Mouse (Mus musculus) kidney, adult 18-20 months (tissue): ENCODE data around the gene Adk.
A peak's percentile ranks its signal among the peaks of the same experiment; 100 is the strongest.

ENCODE experiments used
- DNase-seq: peaks from one replicate; pipeline ENCODE4 v3.0.0; 2021

Gene Adk

GRCm38 (mm10) chr14:21102666-21103203 lies 50.4 kb downstream of the Adk start:
- DNase-seq = no peak

GRCm38 (mm10) chr14:21105049-21105448 lies 52.7 kb downstream of the Adk start:
- no peak for DNase-seq

- DNase-seq = peak; percentile 59
Observed at GRCm38 (mm10) chr14:21106582-21106981, 54.2 kb downstream of the Adk start.

DNA sequence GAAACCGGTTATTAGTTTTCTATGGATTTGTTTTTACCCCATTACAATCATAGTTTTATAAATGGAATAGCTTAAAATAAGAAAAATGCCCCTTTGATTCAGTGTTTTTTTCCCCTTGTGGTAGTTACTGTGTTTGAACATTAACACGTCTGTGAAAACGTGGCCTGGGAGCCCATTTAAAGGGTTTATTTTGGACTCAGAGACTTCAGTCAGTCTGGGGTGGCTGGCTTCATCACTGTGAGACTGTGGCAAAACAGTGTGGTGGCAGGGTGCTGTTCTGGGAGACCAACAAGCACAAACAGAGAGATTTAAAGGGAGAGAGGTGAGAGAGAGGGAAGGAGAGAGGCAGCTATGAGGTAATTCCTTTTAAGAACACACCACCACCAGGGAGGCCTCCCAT lies 55.2 kb downstream of the Adk start:
- peak; percentile 46 for DNase-seq

GRCm38 (mm10) chr14:21110492-21110891 lies 58.1 kb downstream of the Adk start:
- no peak for DNase-seq

DNA sequence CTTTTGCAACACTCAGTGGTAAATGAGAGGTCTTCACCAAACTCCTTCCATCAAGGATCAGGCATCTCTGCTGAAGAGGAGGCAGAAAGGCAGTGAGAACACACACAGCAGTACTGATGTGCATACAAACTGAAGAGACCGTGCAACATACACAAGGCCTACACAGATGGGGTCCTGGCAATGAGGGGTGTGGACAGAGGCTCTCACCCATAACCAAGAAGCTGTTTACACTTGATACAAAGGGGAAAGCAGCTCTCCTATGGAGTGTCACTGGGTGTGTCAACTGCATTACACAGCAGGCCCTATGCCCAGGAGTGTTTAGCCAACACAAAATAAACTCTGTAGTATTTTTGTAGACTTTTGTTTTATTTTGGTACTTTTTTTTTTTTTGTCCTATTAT lies 59.1 kb downstream of the Adk start:
- no peak for DNase-seq

DNA sequence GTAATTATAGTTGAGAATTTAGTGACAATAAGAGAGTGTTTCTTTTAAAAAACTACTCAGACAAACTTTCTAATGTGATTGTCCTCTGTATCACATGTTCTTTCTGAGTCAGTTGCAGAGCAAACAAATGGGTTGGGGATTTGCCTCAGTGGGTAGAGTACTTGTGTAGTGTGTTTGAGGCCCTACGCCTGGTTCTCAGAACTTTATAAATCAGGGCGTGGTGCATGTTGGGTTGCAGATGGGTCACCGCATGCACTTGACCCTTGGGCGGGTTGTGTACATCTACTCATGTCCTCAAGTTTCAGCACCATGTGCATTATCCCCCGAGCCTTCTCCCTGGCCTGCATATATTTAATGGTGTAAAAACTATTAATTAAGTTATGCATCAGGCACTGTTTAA lies 59.8 kb downstream of the Adk start:
- no peak for DNase-seq

DNA sequence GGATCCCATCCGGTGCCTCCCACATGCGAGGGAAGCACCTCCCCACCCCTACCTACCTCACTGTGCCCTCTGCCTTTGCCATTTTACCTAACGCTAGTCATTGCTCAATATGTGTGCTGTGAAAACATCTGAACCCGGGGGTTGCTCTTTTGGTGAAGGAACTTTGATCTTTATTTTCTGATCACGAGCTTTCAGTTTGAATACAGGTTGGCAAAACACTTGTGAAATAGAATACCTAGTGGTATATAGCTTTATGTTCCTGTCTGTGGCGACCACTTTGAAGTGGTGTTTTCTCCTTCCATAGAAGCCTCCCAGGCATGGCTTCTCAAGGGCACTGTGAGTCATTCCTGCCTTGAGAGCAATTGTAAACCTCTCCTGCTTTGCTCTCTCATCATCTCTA lies 60.4 kb downstream of the Adk start:
- no peak for DNase-seq

DNA sequence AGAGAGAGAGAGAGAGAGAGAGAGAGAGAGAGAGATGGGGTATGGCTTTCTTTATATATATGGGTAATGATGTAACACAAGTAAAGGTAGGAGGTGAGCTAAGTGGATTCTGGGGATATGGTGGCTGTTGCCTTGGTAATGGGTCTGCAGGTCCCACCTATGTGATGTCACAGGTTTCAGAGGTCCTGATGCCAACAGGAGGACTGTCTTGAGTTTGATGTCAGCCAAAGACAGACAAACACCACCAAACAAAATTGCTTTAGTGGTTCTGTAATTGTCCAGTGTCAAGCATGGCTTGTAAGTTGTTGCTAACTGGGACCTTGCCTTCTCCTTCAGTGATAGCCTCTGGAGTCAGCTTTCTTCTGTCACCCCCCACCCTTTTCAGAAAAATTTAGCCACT lies 62.0 kb downstream of the Adk start:
- no peak for DNase-seq

- no peak for DNase-seq
Observed at GRCm38 (mm10) chr14:21115318-21115717, 62.9 kb downstream of the Adk start.

DNA sequence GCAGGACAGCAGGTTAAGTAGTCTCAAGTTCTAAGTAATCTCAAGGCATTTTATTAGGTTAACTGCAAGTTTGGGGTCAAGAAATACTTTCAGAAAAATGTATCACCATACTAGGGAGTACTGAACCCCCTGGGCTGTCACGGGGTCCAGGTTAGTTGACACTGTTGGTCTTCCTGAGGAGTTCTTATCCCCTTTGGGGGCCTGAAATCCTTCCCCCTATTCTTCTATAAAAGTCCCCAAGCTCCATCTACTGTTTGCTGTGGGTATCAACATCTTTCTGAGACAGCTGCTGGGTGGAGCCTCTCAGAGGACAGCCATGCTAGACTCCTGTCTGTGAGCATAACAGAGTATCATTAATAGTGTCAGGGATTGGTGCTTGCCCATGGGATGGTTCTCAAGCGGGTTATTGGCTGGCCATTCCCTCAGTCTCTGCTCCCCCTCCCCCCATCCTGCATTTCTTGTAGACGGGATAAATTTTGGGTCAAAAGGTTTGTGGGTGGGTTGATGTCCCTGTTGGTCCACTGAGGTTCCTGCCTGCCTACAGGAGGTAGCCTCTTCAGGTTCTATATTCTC lies 63.6 kb downstream of the Adk start:
- peak; percentile 45 for DNase-seq

DNA sequence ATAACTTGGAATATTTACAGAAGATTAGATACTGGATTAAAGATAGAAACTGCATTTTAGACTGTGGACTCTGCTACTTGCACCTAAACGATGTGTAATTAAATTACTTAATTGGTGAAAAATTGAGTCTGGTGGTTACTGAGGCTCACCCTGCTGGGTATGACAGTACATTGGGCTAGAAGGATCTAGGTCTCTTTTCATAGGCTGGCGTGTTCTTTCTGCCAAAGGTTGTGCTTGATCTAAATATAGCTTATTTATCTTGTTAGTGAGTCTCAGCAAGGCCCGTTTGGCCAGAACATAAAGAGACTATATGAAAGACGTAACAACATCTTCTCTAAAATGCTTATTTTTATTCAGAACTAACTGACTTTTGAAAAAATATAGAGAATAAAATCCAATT lies 65.7 kb downstream of the Adk start:
- DNase-seq = no peak

DNA sequence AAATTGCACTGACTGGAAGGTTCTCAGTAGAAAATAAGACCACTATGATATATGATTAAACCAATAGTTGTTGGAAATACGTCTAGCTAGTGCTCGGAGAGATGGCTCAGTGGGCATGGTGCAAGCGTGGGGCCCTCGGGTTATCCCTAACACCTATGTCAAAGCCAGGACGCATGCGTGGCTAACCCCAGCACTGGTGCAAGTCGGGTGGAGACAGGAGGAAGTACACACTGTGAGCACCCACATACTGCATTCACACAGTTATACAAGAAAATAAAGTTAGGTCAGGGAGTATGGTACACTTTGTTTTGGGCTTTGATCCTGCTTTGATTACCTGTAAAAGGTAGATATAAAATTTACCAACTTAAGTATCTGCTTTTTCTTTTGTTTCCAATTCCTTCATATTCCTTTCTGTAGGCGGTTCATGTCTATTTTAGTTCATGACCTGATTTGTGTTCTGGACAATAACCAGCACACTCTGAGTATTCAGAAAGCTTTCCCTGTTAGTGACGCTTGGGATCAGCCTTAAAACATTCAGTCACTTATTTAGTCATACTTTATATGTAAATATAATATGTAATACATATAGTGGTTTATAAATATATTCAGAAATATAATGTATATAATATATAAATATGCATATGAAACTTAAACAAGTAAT lies 67.4 kb downstream of the Adk start:
- DNase-seq = no peak

DNA sequence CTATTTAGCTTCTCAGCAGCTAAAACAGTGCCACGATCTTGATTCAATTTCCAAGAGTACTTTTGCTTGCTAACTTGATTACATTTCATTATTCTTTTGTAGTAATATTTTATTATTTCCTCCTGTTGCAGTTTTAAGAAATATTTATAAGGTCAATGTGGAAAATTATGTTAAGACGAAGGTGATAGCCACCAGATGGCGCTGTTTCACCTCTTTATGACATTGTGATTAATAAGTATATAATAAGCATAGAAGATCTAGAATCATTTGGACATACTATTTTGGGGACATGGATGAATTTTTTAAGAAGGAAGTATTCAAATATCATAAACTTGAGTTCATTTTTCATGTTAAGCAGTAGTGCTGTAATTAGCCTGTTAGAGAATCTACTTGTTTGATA lies 68.1 kb downstream of the Adk start:
- DNase-seq = no peak

DNA sequence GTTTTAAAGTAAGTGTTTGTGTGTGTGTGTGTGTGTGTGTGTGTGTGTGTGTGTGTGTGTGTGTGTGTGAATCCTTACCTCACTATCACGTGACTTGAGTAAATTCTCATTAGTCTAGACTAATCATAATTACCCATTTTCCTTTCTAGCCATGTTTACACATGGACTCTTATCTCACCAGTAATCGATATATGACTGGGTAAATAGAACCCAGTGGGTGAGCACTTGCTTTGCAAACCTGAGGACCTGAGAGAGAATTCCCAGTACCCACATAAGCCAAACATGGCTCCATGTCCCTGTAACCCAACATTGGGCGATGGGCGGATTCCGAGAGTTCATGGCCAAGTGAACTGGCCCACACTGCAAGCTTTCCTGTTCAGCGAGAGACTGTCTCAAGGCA lies 74.8 kb downstream of the Adk start:
- no peak for DNase-seq

DNA sequence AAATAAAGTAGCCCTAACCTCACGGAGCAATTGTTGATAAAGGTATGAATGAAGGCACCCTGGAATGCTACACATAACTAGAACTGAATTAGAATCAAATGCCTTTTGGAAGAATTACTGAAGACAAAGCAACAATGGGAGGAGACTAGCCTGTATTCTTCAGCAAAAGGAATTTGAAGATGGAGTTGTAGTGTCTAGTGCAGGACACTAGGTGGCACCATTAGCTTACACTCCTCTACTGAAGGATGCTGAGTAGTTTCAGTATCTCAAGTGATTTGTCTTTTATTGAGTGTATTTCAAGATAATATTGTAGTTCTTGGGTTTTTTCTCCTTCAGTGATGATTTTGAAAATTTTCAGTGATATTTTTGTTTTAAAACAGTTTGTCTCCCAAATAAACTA lies 84.5 kb downstream of the Adk start:
- peak; percentile 52 for DNase-seq

DNA sequence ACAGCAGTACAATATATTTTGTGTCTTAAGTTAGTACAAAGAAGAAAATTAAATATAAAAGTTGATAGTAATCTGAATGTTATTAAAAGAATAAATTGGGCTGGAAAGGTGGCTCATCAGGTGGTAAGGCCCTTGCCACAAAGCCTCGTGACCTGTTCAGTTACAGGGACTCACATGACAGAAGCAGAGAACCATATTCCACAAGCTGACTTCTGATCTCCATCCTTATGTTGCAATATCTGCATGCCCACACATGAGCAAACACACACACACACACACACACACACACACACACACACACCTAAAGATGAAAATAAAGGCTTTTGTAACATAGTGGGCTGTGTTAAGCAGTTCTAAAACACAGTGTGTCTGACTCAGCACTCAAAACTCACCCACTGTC lies 90.2 kb downstream of the Adk start:
- no peak for DNase-seq

DNA sequence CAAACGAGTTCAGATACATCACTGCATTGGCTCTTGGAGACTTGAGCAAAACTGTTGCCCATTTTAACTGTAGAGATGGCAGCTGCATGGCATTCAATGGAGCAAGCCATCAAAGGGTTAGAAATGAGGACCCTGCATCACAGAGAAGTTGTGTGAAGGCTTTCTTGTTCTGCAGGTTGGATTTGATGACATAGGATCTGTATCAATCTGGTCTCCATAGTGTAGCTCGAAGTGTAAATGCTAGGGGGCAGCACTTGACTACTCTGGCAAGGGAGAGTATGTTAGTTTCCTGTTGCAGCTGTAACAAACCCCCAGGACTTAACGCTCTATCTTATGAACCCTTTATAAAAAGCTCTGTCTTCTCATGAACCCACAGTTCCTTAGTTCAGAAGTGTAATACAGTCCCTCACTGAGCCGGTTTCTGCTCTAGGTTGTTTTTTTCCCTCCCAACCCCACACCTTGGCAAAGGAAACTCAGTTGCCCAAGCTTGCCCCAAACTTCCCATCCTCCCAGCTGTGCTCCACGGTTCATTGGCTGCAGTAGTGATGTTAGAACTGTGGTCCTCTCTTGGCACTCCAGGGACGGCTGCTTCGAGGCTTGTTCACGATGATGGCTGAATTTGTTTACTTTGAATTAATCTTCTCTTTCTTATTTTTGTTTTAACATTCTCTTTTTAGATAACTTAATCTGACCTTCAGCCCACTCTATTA lies 91.2 kb downstream of the Adk start:
- peak; percentile 22 for DNase-seq

- DNase-seq = no peak
Observed at GRCm38 (mm10) chr14:21147171-21147570, 94.8 kb downstream of the Adk start.

- DNase-seq = no peak
Observed at GRCm38 (mm10) chr14:21150301-21150700, 97.9 kb downstream of the Adk start.

DNA sequence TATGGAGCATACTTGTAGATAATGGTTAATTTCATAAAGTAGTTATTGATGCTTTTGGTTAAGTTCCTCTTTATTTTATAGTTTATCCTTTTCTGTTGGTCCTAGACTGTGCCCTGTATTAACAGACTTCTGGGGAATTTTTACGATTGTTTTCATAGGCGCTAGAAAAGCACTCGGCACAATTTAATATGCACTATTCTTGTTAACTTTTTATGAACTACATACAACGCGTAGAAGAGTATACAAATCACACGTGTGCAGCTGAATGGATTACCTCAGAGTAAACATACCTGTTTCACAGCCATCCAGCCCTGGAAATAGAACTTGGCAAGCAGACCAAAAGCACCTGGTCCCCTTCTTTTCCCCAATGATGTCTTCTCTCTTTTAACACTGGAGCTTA lies 99.7 kb downstream of the Adk start:
- DNase-seq = no peak

DNA sequence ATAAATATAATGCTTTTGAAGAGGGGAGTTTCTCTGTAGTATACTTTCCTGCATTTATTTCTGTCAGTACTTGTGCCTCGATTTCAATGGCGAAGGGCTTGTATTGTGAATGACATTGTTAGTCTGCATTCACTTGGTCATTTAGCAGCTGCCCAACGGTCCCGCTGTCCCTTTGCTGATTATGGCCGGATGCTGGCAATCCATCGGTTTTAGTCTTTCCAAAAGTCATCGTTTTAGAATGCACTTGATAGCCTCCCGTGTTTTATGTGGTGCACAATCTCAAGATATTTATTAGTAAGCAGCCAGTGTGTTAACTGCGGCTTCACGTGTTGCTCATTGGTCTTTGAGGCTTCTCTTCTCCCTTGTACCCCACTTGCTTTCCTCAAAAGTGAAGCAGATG lies 113.3 kb downstream of the Adk start:
- DNase-seq = no peak

GRCm38 (mm10) chr14:21166114-21166513 lies 113.7 kb downstream of the Adk start:
- no peak for DNase-seq
